Mouse (Mus musculus): ENCODE data around the gene Ovol2. TPM values are rescaled to one million over a fixed set of nuclear protein-coding genes. Genes with fewer than 3 reads are reported as not detected.
A peak's percentile ranks its signal among the peaks of the same experiment; 100 is the strongest.
"Not testable (repeated sequence)": the region's sequence is repeated elsewhere in the genome, so short reads cannot be mapped to it uniquely, and the experiment has no call there.

The Ovol2 gene
- polyA plus RNA-seq, 2 experiments, result 0.03 TPM; not detected in 1

DNA sequence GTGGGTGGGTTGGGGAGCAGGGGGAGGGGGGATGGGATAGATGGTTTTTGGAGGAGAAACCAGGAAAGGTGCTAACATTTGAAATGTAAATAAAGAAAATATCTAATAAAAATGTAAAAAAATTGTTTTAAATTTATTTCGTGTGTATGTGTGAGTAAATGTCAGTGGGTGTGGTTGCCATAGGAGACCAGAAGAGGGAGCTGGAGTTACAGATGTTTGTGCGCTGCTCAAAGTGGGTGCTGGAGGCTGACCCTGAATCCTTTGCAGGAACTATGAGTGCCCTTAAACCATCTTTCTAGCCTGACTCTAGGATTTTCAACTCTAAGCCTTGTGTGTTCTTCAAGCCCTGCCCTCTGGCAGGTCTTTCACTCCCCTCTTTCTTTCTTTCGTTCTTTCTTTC is 16.6 kb upstream of the Ovol2 start:
- Histone ChIP-seq H3K4me1 (replicated peaks; ENCODE audit: control insufficient read depth in 2 of 2, insufficient read depth in 2 of 2, low read length in 1 of 2) (no peaks in the 10 kb centered on the region), H3K4me2 (ENCODE audit: low read depth) (no peak overlapping the region), H3K27me3 (ENCODE audit: control insufficient read depth, insufficient read depth, low read length) (no peaks in the 10 kb centered on the region), H3K4me3 (ENCODE audit: insufficient read depth in 1 of 2, low read depth in 2 of 2, low read length in 2 of 2) (no peak overlapping the region), H3K9ac (replicated peaks) (no peak overlapping the region), H3K27ac (no peak overlapping the region), H3K9me3 (ENCODE audit: control insufficient read depth, low read length) (no peaks in the 10 kb centered on the region), H3K36me3 (replicated peaks; ENCODE audit: control insufficient read depth, insufficient read depth, low read depth) (no peaks in the 10 kb centered on the region)
- DNase-seq (ENCODE audit: low read depth in 3 of 3, low spot score in 3 of 3) (no peak), ATAC-seq (ENCODE audit: insufficient read depth) (no peak)
- no peak for TF ChIP-seq EP300 (IDR thresholded peaks at IDR 0.05; ENCODE audit: low read depth)
- TF ChIP-seq CTCF (IDR thresholded peaks at IDR 0.05; ENCODE audit: low read depth), result peak; percentile 58
- 49% methylated on average over 3 of the region's 3 CpGs for WGBS (ENCODE audit: insufficient replicate concordance)

DNA sequence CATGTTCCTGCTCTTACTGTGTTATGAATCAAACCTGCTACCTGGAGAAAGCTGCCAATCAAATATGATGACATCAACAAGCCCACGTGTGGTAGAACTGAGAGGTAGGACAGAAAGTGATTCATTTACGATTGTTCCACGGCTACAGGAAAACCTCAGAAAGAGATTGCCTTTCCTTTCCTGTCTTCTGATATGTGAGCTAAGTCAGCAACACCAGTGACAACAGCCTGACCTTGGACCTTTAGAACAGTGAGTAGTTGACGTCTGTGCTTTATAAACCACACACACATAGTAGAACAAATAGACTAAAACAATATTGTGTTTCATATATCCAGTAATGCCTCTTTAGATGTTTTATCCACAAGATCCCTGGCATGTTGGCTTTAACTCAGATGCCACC is 11.2 kb upstream of the Ovol2 start:
- Histone ChIP-seq H3K4me3 (ENCODE audit: insufficient read depth in 1 of 2, low read depth in 2 of 2, low read length in 2 of 2) (no peak overlapping the region), H3K27me3 (ENCODE audit: control insufficient read depth, insufficient read depth, low read length) (no peaks in the 10 kb centered on the region), H3K4me1 (replicated peaks; ENCODE audit: control insufficient read depth in 2 of 2, insufficient read depth in 2 of 2, low read length in 1 of 2) (no peaks in the 10 kb centered on the region), H3K9ac (replicated peaks) (no peak overlapping the region), H3K27ac (no peak overlapping the region), H3K9me3 (ENCODE audit: control insufficient read depth, low read length) (no peaks in the 10 kb centered on the region), H3K36me3 (replicated peaks; ENCODE audit: control insufficient read depth, insufficient read depth, low read depth) (no peaks in the 10 kb centered on the region), H3K4me2 (ENCODE audit: low read depth) (no peak overlapping the region)
- DNase-seq (ENCODE audit: low read depth in 3 of 3, low spot score in 3 of 3) (no peak), ATAC-seq (ENCODE audit: insufficient read depth) (no peak)
- TF ChIP-seq EP300 (IDR thresholded peaks at IDR 0.05; ENCODE audit: low read depth) (no peak), CTCF (IDR thresholded peaks at IDR 0.05; ENCODE audit: low read depth) (no peak)
- 14% methylated on average over 4 of the region's 4 CpGs for WGBS (ENCODE audit: insufficient replicate concordance)

DNA sequence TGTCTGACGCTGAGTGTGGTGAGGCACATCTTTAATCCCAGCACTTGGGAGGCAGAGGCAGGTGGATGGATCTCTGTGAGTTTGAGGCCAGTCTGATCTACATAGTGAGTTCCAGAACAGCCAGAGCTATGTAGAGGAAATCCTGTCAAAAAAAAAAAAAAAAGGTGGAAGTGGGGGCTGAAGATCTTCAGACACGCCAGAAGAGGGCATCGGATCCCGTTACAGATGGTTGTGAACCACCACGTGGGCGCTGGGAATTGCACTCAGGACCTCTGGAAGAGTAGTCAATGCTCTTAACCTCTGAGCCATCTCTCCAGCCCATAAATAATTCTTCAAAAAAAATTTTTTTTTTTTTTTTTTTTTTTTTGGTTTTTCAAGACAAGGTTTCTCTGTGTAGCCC is 6.2 kb upstream of the Ovol2 start:
- not testable (repeated sequence) for H3K4me3 ChIP-seq (ENCODE audit: insufficient read depth in 1 of 2, low read depth in 2 of 2, low read length in 2 of 2); H3K9ac ChIP-seq (replicated peaks); H3K36me3 ChIP-seq (replicated peaks; ENCODE audit: control insufficient read depth, insufficient read depth, low read depth); H3K27ac ChIP-seq; H3K9me3 ChIP-seq (ENCODE audit: control insufficient read depth, low read length); H3K4me2 ChIP-seq (ENCODE audit: low read depth); ATAC-seq (ENCODE audit: insufficient read depth); H3K4me1 ChIP-seq (replicated peaks; ENCODE audit: control insufficient read depth in 2 of 2, insufficient read depth in 2 of 2, low read length in 1 of 2); DNase-seq (ENCODE audit: low read depth in 3 of 3, low spot score in 3 of 3)
- H3K27me3 ChIP-seq (ENCODE audit: control insufficient read depth, insufficient read depth, low read length), result peaks cover 19% of the 10 kb centered on the region
- 57% methylated on average over 6 of the region's 6 CpGs for WGBS (ENCODE audit: insufficient replicate concordance)

DNA sequence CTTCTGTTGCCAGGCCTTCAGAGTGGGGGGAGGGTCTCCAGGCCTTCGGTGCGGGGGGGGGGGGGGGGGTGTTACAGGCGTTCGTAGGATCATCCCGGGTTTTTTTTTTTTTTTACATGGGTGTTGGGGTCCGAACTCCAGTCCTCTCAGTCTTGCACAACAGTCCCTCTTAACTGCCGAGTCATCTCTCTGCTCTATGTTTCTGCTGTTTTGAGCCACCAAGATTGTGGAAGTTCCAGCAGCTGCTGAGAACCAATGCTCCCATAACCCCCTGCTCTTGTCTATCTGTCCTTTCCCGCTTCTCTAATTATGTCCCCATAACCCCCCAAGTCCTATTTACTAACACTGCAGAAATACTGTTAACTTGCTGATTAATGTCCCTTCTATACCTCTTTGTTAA is 5.8 kb upstream of the Ovol2 start:
- Histone ChIP-seq H3K36me3 (replicated peaks; ENCODE audit: control insufficient read depth, insufficient read depth, low read depth) (no peaks in the 10 kb centered on the region), H3K27ac (no peak overlapping the region), H3K9ac (replicated peaks) (no peak overlapping the region), H3K4me2 (ENCODE audit: low read depth) (no peak overlapping the region), H3K9me3 (ENCODE audit: control insufficient read depth, low read length) (no peaks in the 10 kb centered on the region), H3K4me1 (replicated peaks; ENCODE audit: control insufficient read depth in 2 of 2, insufficient read depth in 2 of 2, low read length in 1 of 2) (peaks cover 0 to 2% of the 10 kb centered on the region in 2 experiments; a peak in 1 of 4 replicates), H3K27me3 (ENCODE audit: control insufficient read depth, insufficient read depth, low read length) (peaks cover 24% of the 10 kb centered on the region), H3K4me3 (ENCODE audit: insufficient read depth in 1 of 2, low read depth in 2 of 2, low read length in 2 of 2) (0 out of 4 replicates have a peak overlapping the region, but pooled peaks of 1 of the 2 experiments have one; percentile 3)
- ATAC-seq (ENCODE audit: insufficient read depth) (no peak), DNase-seq (ENCODE audit: low read depth in 3 of 3, low spot score in 3 of 3) (no peak)
- WGBS (ENCODE audit: insufficient replicate concordance), result 36% methylated on average over 8 of the region's 8 CpGs
- TF ChIP-seq CTCF (IDR thresholded peaks at IDR 0.05; ENCODE audit: low read depth), result no peak
- no peak for TF ChIP-seq EP300 (IDR thresholded peaks at IDR 0.05; ENCODE audit: low read depth)

DNA sequence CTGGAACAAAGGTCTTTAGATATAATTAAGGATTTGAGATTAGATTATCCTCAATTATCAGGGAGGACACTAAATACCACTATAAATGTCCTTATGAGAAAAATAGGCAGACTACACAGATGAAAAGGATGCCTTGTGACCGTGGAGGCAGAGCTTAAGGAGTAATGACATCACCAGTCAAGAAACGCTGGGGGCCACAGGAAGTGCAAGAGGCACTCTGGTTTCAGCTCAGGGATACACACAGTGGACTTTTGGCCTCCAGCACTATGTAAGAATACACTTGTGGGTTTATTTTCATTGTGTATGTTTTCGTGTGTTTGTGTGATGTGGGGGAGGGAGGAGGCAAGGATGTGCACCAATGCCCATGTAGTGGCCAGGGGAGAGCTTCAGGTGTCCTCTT is 5.3 kb upstream of the Ovol2 start:
- no peak overlapping the region for H3K4me2 ChIP-seq (ENCODE audit: low read depth)
- 12% methylated on average over 3 of the region's 3 CpGs for WGBS (ENCODE audit: insufficient replicate concordance)

More for the DNA sequence above, 5.3 kb upstream of the Ovol2 start:
- Histone ChIP-seq H3K9ac (replicated peaks) (no peak overlapping the region), H3K27me3 (ENCODE audit: control insufficient read depth, insufficient read depth, low read length) (peaks cover 28% of the 10 kb centered on the region), H3K9me3 (ENCODE audit: control insufficient read depth, low read length) (no peaks in the 10 kb centered on the region), H3K4me1 (replicated peaks; ENCODE audit: control insufficient read depth in 2 of 2, insufficient read depth in 2 of 2, low read length in 1 of 2) (peaks cover 0 to 2% of the 10 kb centered on the region in 2 experiments; a peak in 1 of 4 replicates), H3K36me3 (replicated peaks; ENCODE audit: control insufficient read depth, insufficient read depth, low read depth) (no peaks in the 10 kb centered on the region), H3K4me3 (ENCODE audit: insufficient read depth in 1 of 2, low read depth in 2 of 2, low read length in 2 of 2) (0 out of 4 replicates have a peak overlapping the region, but pooled peaks of 1 of the 2 experiments have one; percentile 3), H3K27ac (no peak overlapping the region)
- ATAC-seq (ENCODE audit: insufficient read depth) (no peak), DNase-seq (ENCODE audit: low read depth in 3 of 3, low spot score in 3 of 3) (no peak)
- no peak for TF ChIP-seq EP300 (IDR thresholded peaks at IDR 0.05; ENCODE audit: low read depth)
- no peak for TF ChIP-seq CTCF (IDR thresholded peaks at IDR 0.05; ENCODE audit: low read depth)

Data from liver, embryonic 14.5 days (tissue).